Mouse (Mus musculus) hindbrain, embryonic 12.5 days (tissue): ENCODE data around the gene Ap1g2. TPM values are rescaled to one million over a fixed set of nuclear protein-coding genes. Genes with fewer than 3 reads are reported as not detected.
A peak's percentile ranks its signal among the peaks of the same experiment; 100 is the strongest.

Experiments
- ATAC-seq: fragments of 200-750 bp; cut with Nextera tagmentation; 2 replicates; pipeline ENCODE4 v1.8.0; 2017; ENCODE audit warnings: moderate TSS enrichment; ENCODE audit not compliant: low FRiP score
- H3K27ac ChIP-seq: fragments of 300-500 bp; sonication (generic); 2 replicates; pipeline ENCODE4 v1.5.1; 2016; ENCODE audit warnings: mild to moderate bottlenecking
- H3K27me3 ChIP-seq: fragments of 300-500 bp; sonication (generic); 2 replicates; pipeline ENCODE4 v1.6.1; 2016; ENCODE audit warnings: mild to moderate bottlenecking
- H3K36me3 ChIP-seq: fragments of 300-500 bp; sonication (generic); 2 replicates; pipeline ENCODE4 v1.6.1; 2016; ENCODE audit warnings: mild to moderate bottlenecking
- H3K4me1 ChIP-seq: fragments of 300-500 bp; sonication (generic); 2 replicates; pipeline ENCODE4 v1.6.1; 2016
- H3K4me2 ChIP-seq: fragments of 300-500 bp; sonication (generic); replicated peaks from 2 replicates; pipeline ENCODE4 v1.6.1; 2016; ENCODE audit warnings: mild to moderate bottlenecking
- H3K4me3 ChIP-seq: fragments of 300-500 bp; sonication (generic); 2 replicates; pipeline ENCODE4 v1.5.1; 2016; ENCODE audit warnings: mild to moderate bottlenecking
- H3K9ac ChIP-seq: fragments of 300-500 bp; sonication (generic); 2 replicates; pipeline ENCODE4 v1.6.1; 2016; ENCODE audit warnings: mild to moderate bottlenecking, moderate library complexity
- H3K9me3 ChIP-seq: fragments of 300-500 bp; sonication (generic); replicated peaks from 2 replicates; pipeline ENCODE4 v1.6.1; 2016; ENCODE audit warnings: mild to moderate bottlenecking
- WGBS: fragments of 180-500 bp; shearing (Covaris S2); methylation state at CpG from one replicate; pipeline ENCODE4 v1.1.7; 2016; 5-methylcytosine and 5-hydroxymethylcytosine counted together
- polyA plus RNA-seq: library from polyadenylated mRNA; unstranded; fragments of >200 nt; fragmentation: Nextera tagmentation; extraction: Ambion mirVana; gene quantifications from 2 replicates; pipeline ENCODE4 v1.2.1, GENCODE M21; 2016

The Ap1g2 gene
- polyA plus RNA-seq, 1 experiment from 2014 or later, result 9.4 TPM

DNA sequence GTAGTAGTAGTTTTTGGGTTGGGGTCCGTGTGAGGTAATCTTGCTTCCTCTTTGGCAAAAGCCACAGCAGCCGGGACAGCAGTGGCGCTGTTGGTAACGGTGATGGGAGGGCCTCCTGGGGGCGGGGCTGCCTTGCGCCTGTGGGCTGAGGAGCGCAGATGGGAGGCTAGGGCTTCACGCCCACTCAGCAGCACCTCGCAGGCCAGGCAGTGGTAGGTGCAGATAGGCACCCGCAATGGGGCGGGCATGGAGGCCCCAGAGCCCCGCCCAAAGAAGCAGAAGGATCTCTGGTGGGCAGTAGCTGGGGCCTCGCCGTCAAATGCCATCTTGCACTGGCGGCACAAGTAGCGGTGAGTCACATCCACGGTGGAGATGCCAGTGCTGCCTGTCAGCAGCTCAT is 43.8 kb downstream of the Ap1g2 start:
- no peaks in the 10 kb centered on the region for H3K9me3 ChIP-seq
- ATAC-seq, result peak; percentile 69
- H3K27me3 ChIP-seq, result no peaks in the 10 kb centered on the region
- peaks cover 23% of the 10 kb centered on the region for H3K4me1 ChIP-seq
- no peak overlapping the region; the same call in 1 of the 2 replicates for H3K27ac ChIP-seq
- peak overlapping the region; percentile 25; the same call in 1 of the 2 replicates for H3K4me2 ChIP-seq
- 22% methylated on average over 17 of the region's 17 CpGs for WGBS
- H3K4me3 ChIP-seq, result no peak overlapping the region
- H3K36me3 ChIP-seq, result peaks cover 56% of the 10 kb centered on the region
- peak overlapping the region; percentile 38; the same call in 1 of the 2 replicates for H3K9ac ChIP-seq

DNA sequence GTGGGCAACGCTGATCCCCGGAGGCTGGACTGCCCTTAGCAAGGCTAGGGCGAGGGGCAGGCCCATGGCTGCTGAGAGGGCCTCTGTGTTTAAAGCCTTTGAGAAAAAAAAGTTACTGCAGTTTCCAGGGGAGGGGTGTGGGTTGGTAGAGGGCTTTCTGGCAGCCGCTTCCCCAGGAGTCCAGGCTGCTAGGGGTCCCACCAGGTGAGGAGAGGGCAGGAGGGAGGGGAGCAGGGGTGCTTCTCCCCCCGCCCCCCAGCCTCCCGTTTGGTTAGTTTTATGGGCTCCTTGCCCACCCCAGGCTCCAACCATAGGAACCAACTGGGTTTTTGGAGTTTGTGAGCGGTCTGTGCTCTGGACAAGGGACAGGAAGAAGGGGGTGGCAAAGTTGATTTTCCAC is 44.5 kb downstream of the Ap1g2 start:
- peaks cover 48% of the 10 kb centered on the region for H3K36me3 ChIP-seq
- H3K9ac ChIP-seq, result no peak overlapping the region
- H3K9me3 ChIP-seq, result no peaks in the 10 kb centered on the region
- H3K4me3 ChIP-seq, result no peak overlapping the region
- no peak overlapping the region for H3K4me2 ChIP-seq
- H3K27ac ChIP-seq, result no peak overlapping the region
- WGBS, result 53% methylated on average over 7 of the region's 7 CpGs
- no peak for ATAC-seq
- peaks cover 23% of the 10 kb centered on the region for H3K4me1 ChIP-seq
- H3K27me3 ChIP-seq, result no peaks in the 10 kb centered on the region

DNA sequence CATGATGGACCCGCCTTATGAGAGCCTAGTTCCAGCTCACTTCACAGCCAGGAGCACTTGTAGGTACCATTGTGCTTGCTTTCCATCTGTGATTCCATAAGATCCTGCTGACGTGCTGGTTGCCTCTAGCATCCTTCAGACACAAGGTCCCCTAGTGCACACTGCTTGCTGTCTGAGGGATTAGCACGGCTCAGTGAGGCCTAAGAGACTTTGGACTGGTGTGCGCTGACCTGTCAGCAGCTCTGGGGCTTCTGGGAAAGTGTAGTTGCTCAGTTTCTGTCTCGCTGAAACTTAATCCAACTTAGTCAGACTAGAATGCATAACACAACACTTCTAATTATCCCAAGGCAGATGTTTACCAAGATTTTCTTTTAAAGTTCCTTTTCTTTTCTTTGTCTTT is 46.5 kb downstream of the Ap1g2 start:
- peaks cover 29% of the 10 kb centered on the region for H3K36me3 ChIP-seq
- H3K9me3 ChIP-seq, result no peaks in the 10 kb centered on the region
- H3K4me2 ChIP-seq, result no peak overlapping the region
- 63% methylated on average over 5 of the region's 5 CpGs for WGBS
- no peak overlapping the region for H3K27ac ChIP-seq
- peaks cover 23% of the 10 kb centered on the region for H3K4me1 ChIP-seq
- ATAC-seq, result no peak
- no peaks in the 10 kb centered on the region for H3K27me3 ChIP-seq
- no peak overlapping the region for H3K4me3 ChIP-seq
- no peak overlapping the region for H3K9ac ChIP-seq

GRCm38 (mm10) chr14:55059009-55059408 is 47.4 kb downstream of the Ap1g2 start:
- peaks cover 27% of the 10 kb centered on the region for H3K4me1 ChIP-seq
- H3K27ac ChIP-seq, result no peak overlapping the region
- ATAC-seq, result no peak
- 87% methylated on average over 1 of the region's 1 CpGs for WGBS
- H3K4me2 ChIP-seq, result no peak overlapping the region
- H3K9ac ChIP-seq, result no peak overlapping the region
- no peak overlapping the region for H3K4me3 ChIP-seq
- H3K27me3 ChIP-seq, result no peaks in the 10 kb centered on the region
- no peaks in the 10 kb centered on the region for H3K9me3 ChIP-seq
- peaks cover 19% of the 10 kb centered on the region for H3K36me3 ChIP-seq

DNA sequence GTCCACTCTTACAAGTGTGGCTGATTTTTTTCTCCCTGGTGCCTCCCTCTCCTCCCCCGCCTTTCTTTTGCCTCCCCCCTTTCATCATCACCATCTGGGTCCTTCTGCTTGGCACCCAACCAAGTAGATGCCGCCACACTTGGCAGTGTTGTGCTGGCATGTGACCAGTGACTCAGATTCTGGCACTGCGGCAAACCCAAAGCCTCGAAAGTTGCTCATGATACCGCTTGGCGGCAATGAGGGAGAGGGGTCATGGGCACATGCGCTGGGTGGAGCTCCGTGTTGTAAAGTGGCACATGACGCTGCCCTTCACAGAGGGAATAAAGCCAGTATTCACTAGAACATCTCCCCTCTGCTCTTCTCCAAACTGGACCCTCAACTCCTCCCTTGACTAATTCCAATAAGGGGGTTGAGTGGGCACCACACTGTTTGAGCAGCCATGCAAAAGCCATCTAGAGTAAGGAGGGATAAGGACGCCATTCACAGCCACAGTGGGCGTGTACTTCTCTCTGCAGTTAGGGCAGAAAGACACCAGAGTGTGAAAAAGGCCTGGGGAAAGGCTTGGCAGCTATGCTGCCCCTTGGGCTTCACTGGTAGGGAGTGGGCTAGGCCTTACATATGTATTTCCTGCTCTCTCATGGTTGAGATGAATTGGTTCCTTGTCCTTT is 51.1 kb downstream of the Ap1g2 start:
- 0 out of 2 replicates have a peak, but pooled peaks have one; percentile 2 for ATAC-seq
- Histone ChIP-seq H3K4me1 (peaks cover 18% of the 10 kb centered on the region), H3K9me3 (no peaks in the 10 kb centered on the region), H3K9ac (no peak overlapping the region), H3K4me3 (no peak overlapping the region), H3K27ac (no peak overlapping the region), H3K27me3 (no peaks in the 10 kb centered on the region), H3K36me3 (no peaks in the 10 kb centered on the region), H3K4me2 (no peak overlapping the region)
- WGBS, result 79% methylated on average over 11 of the region's 11 CpGs

DNA sequence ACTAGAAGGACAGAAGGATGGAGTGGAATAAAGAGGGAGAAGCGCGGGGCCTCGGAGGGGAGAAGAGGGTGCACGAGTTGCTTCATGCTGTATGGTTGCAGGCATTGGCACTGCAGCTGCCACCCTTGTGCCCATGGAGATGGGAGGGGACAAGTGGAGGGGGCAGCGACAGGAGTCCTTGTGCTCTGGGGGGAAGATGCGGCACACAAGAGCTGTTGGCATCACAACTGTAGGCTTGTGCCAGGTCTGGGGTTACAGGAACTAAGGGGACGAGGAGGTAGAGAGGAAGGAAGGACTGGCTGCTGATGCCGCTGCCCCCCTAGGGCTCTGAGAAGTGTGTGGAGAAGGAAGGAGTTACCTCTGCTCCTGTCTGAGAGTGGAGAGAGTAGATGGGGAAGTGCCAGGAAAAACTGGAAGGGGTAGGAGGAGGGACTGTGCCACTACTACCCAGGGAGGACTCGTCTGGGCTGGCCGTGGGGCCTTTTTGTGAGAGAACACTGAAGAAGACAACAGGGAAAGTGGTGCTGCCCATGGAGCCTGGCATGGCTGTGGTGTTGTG is 52.1 kb downstream of the Ap1g2 start:
- H3K27me3 ChIP-seq, result no peaks in the 10 kb centered on the region
- no peaks in the 10 kb centered on the region for H3K9me3 ChIP-seq
- 0 out of 2 replicates have a peak overlapping the region, but pooled peaks have one; percentile 11 for H3K4me2 ChIP-seq
- no peak; the same call in 1 of the 2 replicates for ATAC-seq
- WGBS, result 84% methylated on average over 10 of the region's 10 CpGs
- H3K4me3 ChIP-seq, result no peak overlapping the region
- H3K4me1 ChIP-seq, result peaks cover 18% of the 10 kb centered on the region
- no peaks in the 10 kb centered on the region for H3K36me3 ChIP-seq
- H3K9ac ChIP-seq, result no peak overlapping the region
- H3K27ac ChIP-seq, result peak overlapping the region; percentile 55; the same call in 1 of the 2 replicates

DNA sequence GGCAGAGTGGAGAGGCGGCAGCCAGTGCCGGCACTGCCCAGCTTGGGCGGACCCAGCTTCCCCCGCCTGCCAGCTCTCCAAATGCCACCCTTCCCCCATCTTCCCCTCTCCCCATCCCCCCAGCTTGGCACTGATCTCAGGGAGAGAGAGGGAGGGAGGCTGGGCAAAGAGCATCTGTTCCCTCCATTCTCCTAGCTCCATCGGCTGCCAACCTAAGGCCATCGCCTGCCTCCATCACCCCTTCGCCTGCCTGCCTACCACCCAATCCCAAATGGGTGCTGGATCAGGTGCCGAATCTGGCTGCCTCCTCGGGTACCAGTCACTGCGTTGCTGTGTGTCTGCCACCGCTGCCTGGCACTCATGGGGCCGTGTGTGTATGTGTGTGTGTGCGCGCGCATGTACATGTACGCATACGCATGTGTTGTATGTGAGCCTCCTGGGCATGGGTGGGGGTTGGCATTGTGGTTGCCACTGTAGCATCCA is 52.6 kb downstream of the Ap1g2 start:
- no peak overlapping the region for H3K9ac ChIP-seq
- H3K27ac ChIP-seq, result peak overlapping the region; percentile 66; the same call in 1 of the 2 replicates
- H3K4me3 ChIP-seq, result no peak overlapping the region
- H3K9me3 ChIP-seq, result no peaks in the 10 kb centered on the region
- ATAC-seq, result peak; percentile 75
- 77% methylated on average over 16 of the region's 17 CpGs for WGBS
- no peaks in the 10 kb centered on the region for H3K36me3 ChIP-seq
- H3K27me3 ChIP-seq, result no peaks in the 10 kb centered on the region
- peak overlapping the region; percentile 11; the same call in 1 of the 2 replicates for H3K4me2 ChIP-seq
- peaks cover 18% of the 10 kb centered on the region for H3K4me1 ChIP-seq

DNA sequence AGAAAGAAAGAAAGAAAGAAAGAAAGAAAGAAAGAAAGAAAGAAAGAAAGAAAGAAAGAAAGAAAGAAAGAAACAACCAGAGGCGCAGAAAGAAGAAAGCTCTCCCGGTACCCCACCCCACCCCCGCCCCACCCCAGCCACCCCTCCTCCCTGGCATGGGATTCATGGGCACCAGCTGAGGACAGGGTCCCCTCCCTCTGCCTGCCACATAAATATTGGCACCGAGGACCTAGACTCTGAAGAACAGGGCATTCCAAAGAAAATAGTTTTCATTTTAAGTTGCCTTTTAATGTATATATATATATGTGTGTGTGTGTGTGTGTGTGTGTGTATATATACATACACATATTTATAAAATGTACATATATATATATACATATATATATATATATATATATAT is 53.3 kb downstream of the Ap1g2 start:
- no peak overlapping the region for H3K9ac ChIP-seq
- no peaks in the 10 kb centered on the region for H3K36me3 ChIP-seq
- H3K4me2 ChIP-seq, result no peak overlapping the region
- no peak overlapping the region for H3K4me3 ChIP-seq
- no peaks in the 10 kb centered on the region for H3K27me3 ChIP-seq
- no peaks in the 10 kb centered on the region for H3K9me3 ChIP-seq
- H3K4me1 ChIP-seq, result peaks cover 18% of the 10 kb centered on the region
- 82% methylated on average over 4 of the region's 4 CpGs for WGBS
- H3K27ac ChIP-seq, result peak overlapping the region; percentile 66; the same call in 1 of the 2 replicates
- ATAC-seq, result no peak

GRCm38 (mm10) chr14:55052496-55052895 is 53.9 kb downstream of the Ap1g2 start:
- H3K9me3 ChIP-seq, result no peaks in the 10 kb centered on the region
- peak; percentile 65 for ATAC-seq
- no peaks in the 10 kb centered on the region for H3K36me3 ChIP-seq
- H3K4me1 ChIP-seq, result peaks cover 18% of the 10 kb centered on the region
- no peak overlapping the region for H3K9ac ChIP-seq
- peak overlapping the region; percentile 57 for H3K27ac ChIP-seq
- 59% methylated on average over 9 of the region's 9 CpGs for WGBS
- no peaks in the 10 kb centered on the region for H3K27me3 ChIP-seq
- no peak overlapping the region for H3K4me2 ChIP-seq
- H3K4me3 ChIP-seq, result no peak overlapping the region

Other genes with a start within 250 kb of the Ap1g2 start
- gene Homez, start 235.6 kb downstream of the Ap1g2 start, polyA plus RNA-seq, result 11.0 and 14.0 TPM in 2 replicates
- 0.48 and 1.5 TPM in 2 replicates for gene Ppp1r3e, start 229.0 kb downstream of the Ap1g2 start, polyA plus RNA-seq
- gene Bcl2l2, start 223.2 kb downstream of the Ap1g2 start, polyA plus RNA-seq, result 3.6 and 3.7 TPM in 2 replicates
- 0.32 TPM in 1 of 2 replicates, not detected in the other for gene Gm20521, start 223.2 kb downstream of the Ap1g2 start, polyA plus RNA-seq
- 200 and 201 TPM in 2 replicates for gene Pabpn1, start 214.1 kb downstream of the Ap1g2 start, polyA plus RNA-seq
- gene Slc22a17, start 193.5 kb downstream of the Ap1g2 start, polyA plus RNA-seq, result 135 and 137 TPM in 2 replicates
- 28.4 and 32.9 TPM in 2 replicates for gene Efs, start 180.5 kb downstream of the Ap1g2 start, polyA plus RNA-seq
- gene Il25, start 173.9 kb downstream of the Ap1g2 start, polyA plus RNA-seq, result not detected in 2 replicates
- gene Cmtm5, start 170.3 kb downstream of the Ap1g2 start, polyA plus RNA-seq, result 5.2 and 6.3 TPM in 2 replicates
- 0.81 and 1.4 TPM in 2 replicates for gene Myh6, start 139.7 kb downstream of the Ap1g2 start, polyA plus RNA-seq
- not detected in 2 replicates for gene Gm17428, start 129.7 kb downstream of the Ap1g2 start, polyA plus RNA-seq
- 4.9 and 9.1 TPM in 2 replicates for gene Myh7, start 112.0 kb downstream of the Ap1g2 start, polyA plus RNA-seq
- gene Ngdn, start 91.1 kb downstream of the Ap1g2 start, polyA plus RNA-seq, result 63.2 and 63.4 TPM in 2 replicates
- gene Zfhx2, start 14.3 kb downstream of the Ap1g2 start, polyA plus RNA-seq, result 30.9 and 33.1 TPM in 2 replicates
- 27.3 and 27.7 TPM in 2 replicates for gene Thtpa, start 11.8 kb downstream of the Ap1g2 start, polyA plus RNA-seq
- gene Jph4, start 10.3 kb upstream of the Ap1g2 start, polyA plus RNA-seq, result 10.5 and 11.5 TPM in 2 replicates
- 0.17 TPM in 1 of 2 replicates, not detected in the other for gene Dhrs2, start 115.4 kb upstream of the Ap1g2 start, polyA plus RNA-seq